Mouse (Mus musculus) right cerebral cortex, postnatal 14 days (tissue): ENCODE data around the gene Meltf.
"Not testable (repeated sequence)": the region's sequence is repeated elsewhere in the genome, so short reads cannot be mapped to it uniquely, and the experiment has no call there.

Experiments
- DNase-seq: peaks from one replicate; pipeline ENCODE4 v3.0.0; 2022

Gene Meltf

GRCm38 (mm10) chr16:31935091-31935979, 56.7 kb downstream of the Meltf start:
- peak; percentile 54 for DNase-seq

GRCm38 (mm10) chr16:31936568-31936967, 58.0 kb downstream of the Meltf start:
- no peak for DNase-seq

- DNase-seq: no peak
Observed at GRCm38 (mm10) chr16:31938856-31939255, 60.2 kb downstream of the Meltf start.

GRCm38 (mm10) chr16:31940586-31940985, 62.0 kb downstream of the Meltf start:
- DNase-seq: no peak

GRCm38 (mm10) chr16:31943980-31944379, 65.4 kb downstream of the Meltf start:
- DNase-seq: peak; percentile 84

- DNase-seq: no peak
Observed at GRCm38 (mm10) chr16:31944698-31945255, 66.2 kb downstream of the Meltf start.

- no peak for DNase-seq
Observed at GRCm38 (mm10) chr16:31945372-31945771, 66.8 kb downstream of the Meltf start.

- not testable (repeated sequence) for DNase-seq
Observed at GRCm38 (mm10) chr16:31945986-31946385, 67.4 kb downstream of the Meltf start.

GRCm38 (mm10) chr16:31947333-31947732, 68.7 kb downstream of the Meltf start:
- DNase-seq: no peak

- no peak for DNase-seq
Observed at GRCm38 (mm10) chr16:31947901-31948316, 69.3 kb downstream of the Meltf start.

- peak; percentile 99 for DNase-seq
Observed at GRCm38 (mm10) chr16:31948345-31948774, 69.8 kb downstream of the Meltf start, which contains the start of the genes 0610012G03Rik and Ncbp2. Gene 0610012G03Rik, minus strand, starts transcription at chr16:31948494. Gene Ncbp2, plus strand, starts transcription at chr16:31948513.
